Mouse (Mus musculus) megakaryocyte-erythroid progenitor cell, adult 5-6 weeks (primary cell): ENCODE measurements around the gene Draxin. TPM values are rescaled to one million over a fixed set of nuclear protein-coding genes. Genes with fewer than 3 reads are reported as not detected.

Source experiments
- total RNA-seq, 2 experiments: library from RNA; stranded (forward) in 1 of 2; stranded (reverse) in 1 of 2; fragments of 200-1000, 215-1000 nt in 1 of 2; fragments of >200 nt in 1 of 2; fragmentation: Nextera tagmentation in 1 of 2; gene quantifications; 2 replicates each; pipeline ENCODE4 v1.2.3; 2014 to 2017

Draxin gene
- total RNA-seq, 2 experiments from 2014 or later, result not detected

Other genes starting within 250 kb of the Draxin start
- 26.1 and 28.1 TPM in 2 replicates for gene Mfn2, start 226.0 kb downstream of the Draxin start, total RNA-seq (2014; fragmentation: Nextera tagmentation)
- 22.2 and 32.1 TPM in 2 replicates for gene Mfn2, start 226.0 kb downstream of the Draxin start, total RNA-seq (2017)
- 1.3 and 5.4 TPM in 2 replicates for gene Plod1, start 193.9 kb downstream of the Draxin start, total RNA-seq (2014; fragmentation: Nextera tagmentation)
- 1.8 and 2.9 TPM in 2 replicates for gene Plod1, start 193.9 kb downstream of the Draxin start, total RNA-seq (2017)
- gene 2510039O18Rik, start 189.8 kb downstream of the Draxin start, total RNA-seq (2014; fragmentation: Nextera tagmentation), result 22.5 and 23.7 TPM in 2 replicates
- 21.4 and 27.4 TPM in 2 replicates for gene 2510039O18Rik, start 189.8 kb downstream of the Draxin start, total RNA-seq (2017)
- not detected in 2 replicates for gene Nppb, start 144.9 kb downstream of the Draxin start, total RNA-seq (2014; fragmentation: Nextera tagmentation)
- gene Nppb, start 144.9 kb downstream of the Draxin start, total RNA-seq (2017), result not detected in 2 replicates
- not detected in 2 replicates for gene Nppa, start 130.0 kb downstream of the Draxin start, total RNA-seq (2014; fragmentation: Nextera tagmentation)
- not detected in 2 replicates for gene Nppa, start 130.0 kb downstream of the Draxin start, total RNA-seq (2017)
- 5.6 and 6.9 TPM in 2 replicates for gene Clcn6, start 91.9 kb downstream of the Draxin start, total RNA-seq (2014; fragmentation: Nextera tagmentation)
- gene Clcn6, start 91.9 kb downstream of the Draxin start, total RNA-seq (2017), result 2.9 and 4.4 TPM in 2 replicates
- 2.2 and 5.8 TPM in 2 replicates for gene Mthfr, start 91.6 kb downstream of the Draxin start, total RNA-seq (2014; fragmentation: Nextera tagmentation)
- 3.3 and 4.0 TPM in 2 replicates for gene Mthfr, start 91.6 kb downstream of the Draxin start, total RNA-seq (2017)
- 15.4 and 26.3 TPM in 2 replicates for gene Agtrap, start 42.7 kb downstream of the Draxin start, total RNA-seq (2014; fragmentation: Nextera tagmentation)
- 11.6 and 20.4 TPM in 2 replicates for gene Agtrap, start 42.7 kb downstream of the Draxin start, total RNA-seq (2017)
- gene Mad2l2, start 314 bp downstream of the Draxin start, total RNA-seq (2014; fragmentation: Nextera tagmentation), result 25.1 and 28.9 TPM in 2 replicates
- 5.8 and 10.9 TPM in 2 replicates for gene Mad2l2, start 314 bp downstream of the Draxin start, total RNA-seq (2017)
- gene Fbxo6, start 21.4 kb upstream of the Draxin start, total RNA-seq (2014; fragmentation: Nextera tagmentation), result 19.7 and 25.6 TPM in 2 replicates
- gene Fbxo6, start 21.4 kb upstream of the Draxin start, total RNA-seq (2017), result 10.5 and 12.7 TPM in 2 replicates
- gene Fbxo44, start 29.8 kb upstream of the Draxin start, total RNA-seq (2014; fragmentation: Nextera tagmentation), result 6.0 and 6.6 TPM in 2 replicates
- 4.1 and 5.5 TPM in 2 replicates for gene Fbxo44, start 29.8 kb upstream of the Draxin start, total RNA-seq (2017)
- not detected in 2 replicates for gene Fbxo2, start 29.9 kb upstream of the Draxin start, total RNA-seq (2014; fragmentation: Nextera tagmentation)
- not detected in 2 replicates for gene Fbxo2, start 29.9 kb upstream of the Draxin start, total RNA-seq (2017)
- gene Disp3, start 157.3 kb upstream of the Draxin start, total RNA-seq (2014; fragmentation: Nextera tagmentation), result not detected in 2 replicates
- gene Disp3, start 157.3 kb upstream of the Draxin start, total RNA-seq (2017), result not detected in 2 replicates